Mouse (Mus musculus) adrenal gland, postnatal 36 days (tissue): ENCODE results near the gene Vmn2r101. TPM values are rescaled to one million over a fixed set of nuclear protein-coding genes. Genes with fewer than 3 reads are reported as not detected.

Experiments used
- DNase-seq, 2 experiments: peaks; one replicate each; pipeline ENCODE4 v3.0.0; 2021; ENCODE audit warnings: mixed read lengths in 1 of 2
- long read RNA-seq, 2 experiments: library from polyadenylated mRNA; stranded (forward); transcript quantifications; one replicate each; pipeline ENCODE4 v2.0.0; 2021; ENCODE audit warnings: borderline sequencing depth in 2 of 2
- total RNA-seq, 2 experiments: library from RNA; stranded (reverse); gene quantifications; 2 replicates each; pipeline ENCODE4 v1.2.3; 2021

Gene Vmn2r101
- not detected for total RNA-seq
- long read RNA-seq, experiment 1, result 0 reads
- long read RNA-seq, experiment 2, result 0 reads

DNA sequence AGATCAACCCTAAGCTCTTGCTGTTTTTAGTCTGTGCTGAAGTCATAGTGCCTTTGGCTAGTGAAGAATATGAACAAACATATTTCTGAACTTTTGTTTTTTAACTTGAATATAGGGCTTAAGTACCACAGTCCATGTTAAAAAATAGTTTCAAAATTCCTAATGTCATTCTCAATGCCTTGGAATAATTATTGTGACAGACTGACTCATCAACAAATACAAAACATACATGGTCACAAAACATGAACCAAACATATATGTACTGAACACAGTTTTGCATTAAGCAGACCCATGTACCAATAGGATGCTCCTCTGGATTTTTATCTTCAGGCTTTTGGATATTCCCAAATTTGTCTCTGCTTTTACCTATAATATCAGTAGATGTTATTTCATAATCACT is at the start of gene Vmn2r101:
Gene Vmn2r101 (plus strand): TSS at position 301 of the 400 bp plus-strand sequence.
- no peak for DNase-seq

GRCm38 (mm10) chr17:19629328-19629727 is 52.3 kb downstream of the Vmn2r101 start:
- no peak for DNase-seq

GRCm38 (mm10) chr17:19658447-19658846 is 81.4 kb downstream of the Vmn2r101 start:
- no peak for DNase-seq

DNA sequence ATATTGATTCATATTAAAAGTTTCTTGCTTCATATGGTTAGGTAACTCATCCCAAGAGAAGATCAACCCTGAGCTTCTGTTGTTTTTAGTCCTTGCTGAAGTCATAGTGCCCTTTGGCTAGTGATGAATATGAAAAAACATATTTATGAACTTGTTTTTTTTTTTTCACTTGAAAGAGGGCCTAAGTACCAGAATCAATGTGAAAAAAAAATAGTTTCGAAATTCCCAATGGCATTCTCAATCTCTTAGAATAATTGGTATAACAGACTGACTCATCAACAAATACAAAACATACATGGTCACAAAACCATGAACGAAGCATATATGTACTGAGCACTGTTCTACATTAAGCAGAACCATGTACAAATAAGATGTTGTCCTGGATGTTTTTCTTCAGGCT is 83.0 kb downstream of the Vmn2r101 start, which contains the start of gene Vmn2r102:
Gene Vmn2r102 (plus strand): TSS at position 301 of the 400 bp plus-strand sequence.
- no peak for DNase-seq

Other genes with a start within 250 kb of the Vmn2r101 start
- gene Vmn2r99, start 215.3 kb upstream of the Vmn2r101 start, total RNA-seq, result not detected
- not detected for gene Vmn2r100, start 72.5 kb upstream of the Vmn2r101 start, total RNA-seq
- not detected for gene Vmn2r102, start 83.1 kb downstream of the Vmn2r101 start, total RNA-seq
- not detected for gene Vmn2r103, start 196.1 kb downstream of the Vmn2r101 start, total RNA-seq